Mouse (Mus musculus) forebrain, embryonic 13.5 days (tissue): ENCODE measurements at regions not wholly inside any gene's neighbourhood (a gene's known extent, or its start where the extent isn't known, plus 50 kb on each side); places are given as distances from the start of the nearest gene placed in this dataset.

Experiments
- ATAC-seq: fragments of 200-750 bp; cut with Nextera tagmentation; 2 replicates; pipeline ENCODE4 v1.8.0; 2017
- H3K27ac ChIP-seq: fragments of 300-500 bp; sonication (generic); 2 replicates; pipeline ENCODE4 v1.5.1; 2015; ENCODE audit warnings: inconsistent platforms, mild to moderate bottlenecking, moderate library complexity
- H3K27me3 ChIP-seq: fragments of 300-500 bp; sonication (generic); 2 replicates; pipeline ENCODE4 v1.6.1; 2015; ENCODE audit warnings: mild to moderate bottlenecking, inconsistent platforms
- H3K36me3 ChIP-seq: fragments of 300-500 bp; sonication (generic); 2 replicates; pipeline ENCODE4 v1.6.1; 2015; ENCODE audit warnings: mild to moderate bottlenecking, inconsistent platforms; ENCODE audit not compliant: poor library complexity, severe bottlenecking
- H3K4me1 ChIP-seq: fragments of 300-500 bp; sonication (generic); 2 replicates; pipeline ENCODE4 v1.6.1; 2015; ENCODE audit warnings: inconsistent platforms
- H3K4me2 ChIP-seq: fragments of 300-500 bp; sonication (generic); 2 replicates; pipeline ENCODE4 v1.6.1; 2015; ENCODE audit warnings: inconsistent platforms, mild to moderate bottlenecking, moderate library complexity
- H3K4me3 ChIP-seq: fragments of 300-500 bp; sonication (generic); 2 replicates; pipeline ENCODE4 v1.5.1; 2015; ENCODE audit warnings: mild to moderate bottlenecking, inconsistent platforms
- H3K9ac ChIP-seq: fragments of 300-500 bp; sonication (generic); 2 replicates; pipeline ENCODE4 v1.6.1; 2015; ENCODE audit warnings: mild to moderate bottlenecking, inconsistent platforms
- H3K9me3 ChIP-seq: fragments of 300-500 bp; sonication (generic); replicated peaks from 2 replicates; pipeline ENCODE4 v1.6.1; 2016; ENCODE audit warnings: inconsistent platforms
- WGBS: fragments of 180-500 bp; shearing (Covaris S2); methylation state at CpG from one replicate; pipeline ENCODE4 v1.1.7; 2015; 5-methylcytosine and 5-hydroxymethylcytosine counted together

DNA sequence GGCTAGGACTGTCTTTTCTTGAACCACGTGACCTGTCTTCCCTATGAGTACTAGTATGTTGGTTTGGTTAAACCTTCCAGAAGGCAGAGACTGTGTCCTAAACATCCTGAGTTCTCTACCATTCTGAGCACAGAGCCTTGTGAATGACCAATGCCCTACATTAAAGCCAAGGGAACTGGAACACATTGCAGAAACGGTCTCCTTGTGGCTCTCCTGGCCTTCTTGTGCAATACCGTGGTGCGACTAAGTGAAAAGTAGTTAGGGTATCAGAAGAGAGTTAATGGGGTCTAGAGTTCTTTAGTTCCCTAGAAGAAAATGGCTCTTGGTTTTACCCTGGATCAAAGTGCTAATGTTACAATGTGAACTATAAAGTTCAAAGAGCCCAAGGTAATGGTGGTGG is 101.8 kb upstream of the 1700016C15Rik start:
- 94% methylated on average over 4 of the region's 4 CpGs for WGBS
- no peak overlapping the region for H3K27ac ChIP-seq

DNA sequence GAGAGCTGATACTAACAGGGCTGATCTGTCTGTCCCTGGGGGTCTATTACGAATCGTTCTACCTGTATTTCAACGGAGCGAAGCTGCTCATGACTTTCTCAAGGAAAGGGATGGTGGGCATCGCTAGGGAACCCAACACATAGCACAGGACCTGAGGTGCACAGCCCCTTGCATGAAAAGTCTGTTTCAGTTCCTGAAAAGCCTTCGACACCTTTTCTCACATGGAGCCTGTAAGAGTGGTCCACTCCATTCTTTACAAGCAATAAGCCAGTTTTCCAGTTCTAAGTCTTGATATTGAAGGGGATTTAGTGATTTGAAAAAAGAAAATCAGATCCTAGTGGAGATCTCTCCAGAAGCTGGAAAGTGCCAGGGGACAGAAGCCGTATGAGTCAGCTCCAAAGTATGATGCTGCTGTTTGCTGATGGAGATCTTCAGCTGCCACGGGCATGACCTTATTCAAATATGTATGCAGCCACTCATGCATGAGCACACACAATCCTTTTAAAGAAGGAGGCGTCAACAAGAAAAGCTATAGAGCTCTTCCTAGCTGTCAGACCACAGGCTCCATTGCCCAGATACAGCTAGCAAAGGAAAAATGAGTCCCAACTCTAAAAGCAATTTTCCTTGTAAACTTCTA is 95.5 kb upstream of the 1700016C15Rik start:
- no peak overlapping the region for H3K9ac ChIP-seq
- WGBS: 79% methylated on average over 9 of the region's 9 CpGs
- peaks cover 5% of the 10 kb centered on the region; the same call in 1 of the 2 replicates for H3K4me1 ChIP-seq
- no peak overlapping the region for H3K4me3 ChIP-seq
- no peak overlapping the region for H3K4me2 ChIP-seq
- no peaks in the 10 kb centered on the region for H3K27me3 ChIP-seq
- no peaks in the 10 kb centered on the region for H3K36me3 ChIP-seq
- ATAC-seq: no peak
- H3K9me3 ChIP-seq: no peaks in the 10 kb centered on the region
- H3K27ac ChIP-seq: no peak overlapping the region

More for the DNA sequence above, 101.8 kb upstream of the 1700016C15Rik start:
- Histone ChIP-seq H3K4me3 (no peak overlapping the region), H3K9ac (no peak overlapping the region), H3K27me3 (no peaks in the 10 kb centered on the region), H3K4me1 (peaks cover 11% of the 10 kb centered on the region; the same call in 1 of the 2 replicates), H3K36me3 (no peaks in the 10 kb centered on the region), H3K4me2 (no peak overlapping the region), H3K9me3 (no peaks in the 10 kb centered on the region)
- no peak for ATAC-seq

DNA sequence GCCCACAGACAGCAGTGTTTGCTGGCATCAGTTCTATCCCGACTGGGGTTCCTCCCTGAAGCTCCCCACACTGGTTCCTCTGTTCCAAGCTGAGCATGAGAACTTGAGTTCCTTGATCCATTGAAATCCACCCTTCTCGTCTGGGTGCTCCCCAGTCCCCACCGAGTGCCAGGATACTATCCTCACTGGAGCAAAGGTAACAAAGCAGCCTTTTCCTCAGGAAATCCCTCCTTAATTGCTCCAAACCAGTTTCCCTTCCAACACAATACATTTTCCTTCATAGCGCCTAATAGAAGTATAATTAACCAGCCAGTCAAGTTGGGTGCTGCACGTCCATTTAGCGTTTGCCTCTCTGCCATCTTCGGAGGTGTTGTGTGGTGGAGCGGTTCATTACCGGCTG is 92.6 kb upstream of the 1700016C15Rik start:
- Histone ChIP-seq H3K4me3 (no peak overlapping the region), H3K27ac (no peak overlapping the region), H3K9ac (no peak overlapping the region), H3K27me3 (no peaks in the 10 kb centered on the region), H3K36me3 (no peaks in the 10 kb centered on the region), H3K9me3 (no peaks in the 10 kb centered on the region), H3K4me2 (no peak overlapping the region), H3K4me1 (peaks cover 19% of the 10 kb centered on the region)
- 72% methylated on average over 9 of the region's 9 CpGs for WGBS
- ATAC-seq: no peak

DNA sequence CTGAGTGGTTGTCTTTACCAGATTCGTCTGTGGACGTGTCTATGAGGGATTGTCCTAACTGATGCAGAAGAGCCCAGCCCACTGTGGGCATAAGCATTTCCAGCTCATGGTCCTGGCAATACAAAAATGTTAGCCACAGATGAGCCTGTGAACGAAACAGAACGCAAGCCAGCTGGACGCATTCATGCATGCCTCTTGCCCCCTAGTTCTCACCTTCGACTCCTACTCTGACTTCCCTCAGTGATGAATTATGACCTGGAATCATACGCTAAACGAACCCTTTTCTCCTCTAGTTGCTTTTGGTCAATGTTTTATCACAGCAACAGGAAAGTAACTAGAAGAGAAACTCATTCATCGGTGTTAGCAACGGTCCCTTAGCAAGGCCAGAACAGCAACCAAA is 91.2 kb upstream of the 1700016C15Rik start:
- no peak overlapping the region for H3K9ac ChIP-seq
- no peak overlapping the region for H3K4me2 ChIP-seq
- H3K9me3 ChIP-seq: no peaks in the 10 kb centered on the region
- H3K27ac ChIP-seq: no peak overlapping the region
- peaks cover 19% of the 10 kb centered on the region for H3K4me1 ChIP-seq
- 95% methylated on average over 10 of the region's 10 CpGs for WGBS
- no peak for ATAC-seq
- H3K27me3 ChIP-seq: no peaks in the 10 kb centered on the region
- no peak overlapping the region for H3K4me3 ChIP-seq
- H3K36me3 ChIP-seq: no peaks in the 10 kb centered on the region

DNA sequence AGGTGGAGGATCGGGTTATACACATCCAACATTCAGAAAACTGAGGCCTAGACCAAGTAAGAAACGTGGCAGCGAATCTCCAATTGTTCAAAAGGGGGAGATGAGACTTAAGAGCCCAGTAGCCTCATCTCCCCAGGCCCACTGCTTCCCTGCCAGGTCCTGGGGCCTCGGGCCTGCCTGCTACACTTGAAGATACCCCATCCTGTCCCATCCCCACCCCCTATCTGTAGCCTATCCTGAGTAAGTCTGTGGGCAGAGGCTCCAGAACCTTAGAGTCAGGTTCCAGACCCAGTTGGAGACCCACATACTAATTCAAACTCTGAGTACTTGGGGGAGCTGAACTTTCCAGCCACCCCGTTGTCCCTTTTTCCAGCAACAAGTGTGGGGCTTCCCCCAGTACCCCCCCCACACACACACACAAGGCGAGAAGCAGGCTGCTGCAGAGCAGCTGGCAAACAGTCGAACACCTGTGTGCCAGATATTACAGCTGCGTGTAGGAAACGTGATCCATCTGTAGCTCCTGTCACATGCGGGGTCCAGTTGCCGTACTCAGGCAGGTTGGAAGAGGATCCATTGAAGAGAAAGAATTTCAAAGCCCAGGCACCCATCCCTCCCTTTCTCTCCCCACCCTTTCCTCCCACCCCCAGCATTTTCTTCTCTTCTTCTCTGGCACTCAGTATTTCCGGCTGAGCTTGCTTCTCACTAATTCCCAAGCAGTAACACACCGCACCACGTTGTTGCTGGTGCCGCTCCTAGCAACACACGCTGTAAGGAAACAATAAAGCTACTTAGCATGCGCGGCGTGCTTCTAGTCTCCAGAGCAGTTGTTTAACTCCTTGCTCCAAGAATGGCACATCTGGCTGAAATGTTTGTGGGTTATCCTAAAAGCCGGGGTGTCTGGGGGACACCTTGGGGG is 89.4 kb upstream of the 1700016C15Rik start:
- Histone ChIP-seq H3K4me1 (peaks cover 19% of the 10 kb centered on the region), H3K4me3 (peak overlapping the region; percentile 25), H3K27me3 (no peaks in the 10 kb centered on the region), H3K36me3 (no peaks in the 10 kb centered on the region), H3K4me2 (peak overlapping the region; percentile 57), H3K9ac (peak overlapping the region; percentile 45), H3K9me3 (no peaks in the 10 kb centered on the region), H3K27ac (peak overlapping the region; percentile 61)
- peak; percentile 83 for ATAC-seq
- 16% methylated on average over 20 of the region's 20 CpGs for WGBS

DNA sequence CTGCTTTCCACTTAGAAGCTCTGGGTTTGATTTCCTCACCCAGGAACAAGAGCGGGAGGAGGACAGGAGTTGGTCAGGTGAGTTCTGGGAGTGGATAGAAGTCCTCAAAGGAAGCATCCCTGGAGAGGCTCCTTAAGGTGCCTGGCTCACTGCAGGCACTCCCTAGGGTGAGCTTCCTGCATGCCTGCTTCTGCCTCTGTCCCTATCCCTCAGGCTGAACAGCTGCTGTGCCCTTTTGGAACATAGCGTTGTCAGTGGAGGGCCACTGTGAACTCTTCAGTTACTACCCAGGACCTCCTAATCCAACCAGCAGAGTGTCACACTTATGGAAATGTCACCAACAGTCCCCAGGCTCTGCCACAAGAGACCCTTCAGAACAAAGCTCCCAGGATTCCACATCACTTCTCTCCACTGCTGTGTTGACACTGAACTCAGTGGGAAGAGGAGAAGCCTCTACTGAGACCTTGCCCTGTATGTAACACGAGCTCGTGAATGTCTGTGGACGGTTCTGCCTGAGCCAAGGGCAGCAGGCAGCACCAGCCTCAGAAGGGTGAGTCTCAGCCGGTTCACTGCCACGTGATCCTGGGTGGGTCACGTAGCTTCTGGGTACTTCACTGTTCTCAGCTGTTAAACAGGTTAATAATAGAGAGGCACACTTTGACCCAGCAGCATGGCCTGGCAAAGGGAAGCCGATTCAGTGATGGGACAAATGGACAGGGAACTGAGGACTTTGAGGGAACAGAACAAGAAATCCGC is 86.7 kb upstream of the 1700016C15Rik start:
- H3K36me3 ChIP-seq: no peaks in the 10 kb centered on the region
- WGBS: 78% methylated on average over 10 of the region's 10 CpGs
- no peak overlapping the region for H3K4me3 ChIP-seq
- no peak for ATAC-seq
- no peaks in the 10 kb centered on the region for H3K9me3 ChIP-seq
- H3K27ac ChIP-seq: no peak overlapping the region
- no peaks in the 10 kb centered on the region for H3K27me3 ChIP-seq
- peaks cover 24% of the 10 kb centered on the region for H3K4me1 ChIP-seq
- H3K4me2 ChIP-seq: no peak overlapping the region
- no peak overlapping the region for H3K9ac ChIP-seq

DNA sequence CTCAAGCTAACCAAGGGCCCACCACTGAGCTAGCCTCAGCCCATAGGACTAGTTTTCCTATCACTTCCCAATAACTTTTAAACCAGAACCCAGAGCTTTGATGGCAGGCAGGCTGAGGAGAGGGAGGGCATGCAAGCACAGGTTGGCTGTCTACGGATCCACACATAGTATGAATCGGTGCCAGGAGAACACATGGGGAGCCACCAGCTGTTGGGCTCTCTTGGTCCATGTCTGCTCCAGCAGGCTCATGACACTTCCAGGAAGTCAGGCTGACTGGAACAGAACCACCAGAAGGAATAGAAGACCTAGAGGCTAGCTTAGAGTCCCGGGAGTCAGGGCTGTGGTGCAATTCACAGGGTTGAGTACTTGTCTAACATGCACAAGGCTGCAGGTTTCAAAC is 86.0 kb upstream of the 1700016C15Rik start:
- 82% methylated on average over 3 of the region's 3 CpGs for WGBS
- Histone ChIP-seq H3K36me3 (no peaks in the 10 kb centered on the region), H3K27me3 (no peaks in the 10 kb centered on the region), H3K4me3 (no peak overlapping the region), H3K4me1 (peaks cover 24% of the 10 kb centered on the region), H3K27ac (no peak overlapping the region), H3K9ac (no peak overlapping the region), H3K9me3 (no peaks in the 10 kb centered on the region), H3K4me2 (no peak overlapping the region)
- ATAC-seq: no peak

DNA sequence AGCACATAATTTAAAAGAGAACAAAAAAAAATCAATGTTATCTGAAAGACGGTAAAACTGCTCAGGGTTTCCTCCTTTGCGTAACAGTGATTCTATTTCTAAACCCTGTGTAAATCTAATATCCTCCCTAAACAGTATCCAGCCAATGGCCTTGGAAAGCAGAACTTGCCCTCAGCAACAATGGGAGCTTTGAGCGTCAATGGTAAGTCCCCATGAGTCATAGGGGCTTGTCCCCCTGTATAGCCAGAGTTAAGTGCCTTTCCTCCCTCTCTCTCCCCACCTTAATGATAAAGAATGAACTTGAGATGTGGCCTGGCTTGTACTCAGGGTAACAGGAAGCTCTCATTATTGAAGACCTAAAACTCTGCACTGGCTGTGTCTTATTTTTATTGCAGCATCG is 85.4 kb upstream of the 1700016C15Rik start:
- Histone ChIP-seq H3K4me2 (no peak overlapping the region), H3K9me3 (no peaks in the 10 kb centered on the region), H3K4me3 (no peak overlapping the region), H3K9ac (no peak overlapping the region), H3K27me3 (no peaks in the 10 kb centered on the region), H3K36me3 (no peaks in the 10 kb centered on the region), H3K27ac (no peak overlapping the region), H3K4me1 (peaks cover 24% of the 10 kb centered on the region)
- WGBS: 87% methylated on average over 4 of the region's 4 CpGs
- ATAC-seq: no peak

DNA sequence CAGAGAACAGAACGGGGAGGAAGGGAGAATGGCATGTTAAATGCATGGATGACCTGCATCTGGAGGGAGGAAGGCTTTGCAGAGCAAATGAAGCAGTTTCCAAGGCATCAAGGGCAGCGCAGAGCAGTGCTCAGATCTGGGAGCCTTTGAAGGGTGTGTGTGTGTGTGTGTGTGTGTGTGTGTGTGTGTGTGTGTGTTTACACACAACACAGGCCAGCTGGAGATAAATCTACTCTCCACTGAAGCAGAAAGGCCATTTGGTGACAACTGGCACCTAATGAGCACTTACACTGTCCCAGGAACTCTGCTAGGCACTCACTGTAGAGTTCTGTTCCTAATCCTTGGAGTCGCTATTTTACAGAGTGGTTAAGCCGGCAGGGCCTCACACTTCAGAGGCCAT is 84.3 kb upstream of the 1700016C15Rik start:
- no peaks in the 10 kb centered on the region for H3K36me3 ChIP-seq
- H3K27ac ChIP-seq: no peak overlapping the region
- H3K27me3 ChIP-seq: no peaks in the 10 kb centered on the region
- WGBS: 67% methylated on average over 4 of the region's 4 CpGs
- no peak overlapping the region for H3K4me2 ChIP-seq
- no peaks in the 10 kb centered on the region for H3K9me3 ChIP-seq
- no peak for ATAC-seq
- H3K4me3 ChIP-seq: no peak overlapping the region
- no peak overlapping the region for H3K9ac ChIP-seq
- H3K4me1 ChIP-seq: peaks cover 14% of the 10 kb centered on the region

DNA sequence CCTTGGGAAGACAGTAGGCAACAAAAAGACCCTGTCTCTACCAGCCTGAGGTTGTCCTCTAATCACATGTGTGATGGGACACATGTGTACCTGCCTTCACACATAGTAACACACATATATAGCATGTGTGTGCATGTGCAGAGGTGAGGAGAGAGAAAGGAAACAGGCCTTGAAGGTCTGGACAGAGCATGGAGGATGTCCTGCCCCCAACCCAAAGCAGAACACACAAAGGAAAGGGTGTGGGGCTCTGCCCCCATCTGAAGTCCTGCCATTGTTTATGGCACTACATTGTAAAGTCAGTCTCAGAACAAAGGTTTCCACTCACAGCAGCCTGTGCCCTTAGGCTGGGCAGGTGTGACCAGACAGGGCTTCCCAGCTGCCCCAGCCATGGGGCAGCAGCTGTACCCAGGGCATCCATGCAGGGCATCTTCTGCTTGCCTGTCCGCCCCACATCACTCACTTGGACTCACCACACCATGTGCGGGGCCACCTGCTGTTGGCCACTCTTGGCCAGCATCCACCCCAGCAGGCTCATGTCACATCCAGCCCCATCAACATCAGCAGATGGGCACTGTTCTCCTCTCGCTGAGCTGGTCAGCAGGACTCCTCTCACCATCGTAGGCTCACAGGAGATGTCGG is 83.6 kb upstream of the 1700016C15Rik start:
- no peak overlapping the region for H3K9ac ChIP-seq
- peaks cover 7% of the 10 kb centered on the region for H3K4me1 ChIP-seq
- no peak overlapping the region for H3K27ac ChIP-seq
- no peak for ATAC-seq
- WGBS: 78% methylated on average over 5 of the region's 5 CpGs
- H3K4me3 ChIP-seq: no peak overlapping the region
- H3K36me3 ChIP-seq: no peaks in the 10 kb centered on the region
- no peaks in the 10 kb centered on the region for H3K27me3 ChIP-seq
- no peaks in the 10 kb centered on the region for H3K9me3 ChIP-seq
- H3K4me2 ChIP-seq: no peak overlapping the region

DNA sequence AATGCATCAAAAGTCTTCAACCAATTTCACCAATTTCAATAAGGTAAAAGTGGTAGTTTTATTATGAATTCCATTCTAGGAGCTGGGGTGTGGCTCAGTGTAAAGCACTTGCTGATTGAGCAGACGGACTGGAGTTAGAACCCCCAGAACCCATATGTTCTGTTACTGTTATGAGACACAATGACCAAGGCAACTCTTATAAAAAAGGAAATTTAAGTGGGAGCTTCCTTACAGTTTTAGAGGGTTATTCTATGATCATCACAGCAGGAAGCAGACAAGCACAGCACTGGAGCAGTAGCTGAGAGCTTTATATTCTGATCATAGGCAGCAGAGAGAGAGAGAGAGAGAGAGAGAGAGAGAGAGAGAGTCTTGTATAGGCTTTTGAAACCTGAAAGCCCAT is 81.7 kb upstream of the 1700016C15Rik start:
- Histone ChIP-seq H3K4me1 (peaks cover 5% of the 10 kb centered on the region; the same call in 1 of the 2 replicates), H3K27me3 (no peaks in the 10 kb centered on the region), H3K4me3 (no peak overlapping the region), H3K9ac (no peak overlapping the region), H3K4me2 (no peak overlapping the region), H3K36me3 (no peaks in the 10 kb centered on the region), H3K27ac (no peak overlapping the region), H3K9me3 (no peaks in the 10 kb centered on the region)
- WGBS: 86% methylated on average over 1 of the region's 1 CpGs
- ATAC-seq: no peak

DNA sequence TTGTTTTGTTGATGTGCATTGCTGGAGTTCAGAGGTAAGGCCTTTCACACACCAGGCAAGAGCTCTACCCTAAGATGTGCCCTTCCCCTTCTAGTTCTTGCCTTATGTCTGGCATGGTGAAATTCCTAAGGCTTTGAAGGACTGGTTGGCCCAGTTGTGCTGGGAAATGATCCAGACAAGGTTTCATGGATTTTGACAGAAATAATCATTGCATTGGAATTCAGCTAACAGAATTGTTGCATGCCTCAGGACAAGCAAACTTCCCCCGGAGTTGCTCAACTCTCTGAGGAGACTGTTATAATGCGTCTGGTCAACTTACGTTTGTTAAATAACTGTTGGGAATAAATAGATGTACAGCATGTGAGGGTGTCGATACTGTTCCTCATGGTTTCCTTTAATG is 80.6 kb upstream of the 1700016C15Rik start:
- Histone ChIP-seq H3K4me1 (peaks cover 5% of the 10 kb centered on the region; the same call in 1 of the 2 replicates), H3K9me3 (no peaks in the 10 kb centered on the region), H3K36me3 (no peaks in the 10 kb centered on the region), H3K27me3 (no peaks in the 10 kb centered on the region), H3K4me2 (no peak overlapping the region), H3K27ac (no peak overlapping the region), H3K4me3 (no peak overlapping the region), H3K9ac (no peak overlapping the region)
- 92% methylated on average over 4 of the region's 4 CpGs for WGBS
- no peak for ATAC-seq
